Mouse (Mus musculus) embryonic fibroblast, embryonic 13.5 days (primary cell): ENCODE data around the gene Gm20388.

Experiments used
- CTCF ChIP-seq: IDR thresholded peaks from 2 replicates; pipeline ENCODE4 v1.5.1; 2011; ENCODE audit warnings: mild to moderate bottlenecking, control low read depth, low read length, moderate library complexity, borderline replicate concordance; ENCODE audit not compliant: insufficient read depth
- POLR2A ChIP-seq: IDR thresholded peaks from 2 replicates; pipeline ENCODE4 v1.6.1; 2011; ENCODE audit warnings: low read depth, mild to moderate bottlenecking, control low read depth, low read length, moderate library complexity

DNA sequence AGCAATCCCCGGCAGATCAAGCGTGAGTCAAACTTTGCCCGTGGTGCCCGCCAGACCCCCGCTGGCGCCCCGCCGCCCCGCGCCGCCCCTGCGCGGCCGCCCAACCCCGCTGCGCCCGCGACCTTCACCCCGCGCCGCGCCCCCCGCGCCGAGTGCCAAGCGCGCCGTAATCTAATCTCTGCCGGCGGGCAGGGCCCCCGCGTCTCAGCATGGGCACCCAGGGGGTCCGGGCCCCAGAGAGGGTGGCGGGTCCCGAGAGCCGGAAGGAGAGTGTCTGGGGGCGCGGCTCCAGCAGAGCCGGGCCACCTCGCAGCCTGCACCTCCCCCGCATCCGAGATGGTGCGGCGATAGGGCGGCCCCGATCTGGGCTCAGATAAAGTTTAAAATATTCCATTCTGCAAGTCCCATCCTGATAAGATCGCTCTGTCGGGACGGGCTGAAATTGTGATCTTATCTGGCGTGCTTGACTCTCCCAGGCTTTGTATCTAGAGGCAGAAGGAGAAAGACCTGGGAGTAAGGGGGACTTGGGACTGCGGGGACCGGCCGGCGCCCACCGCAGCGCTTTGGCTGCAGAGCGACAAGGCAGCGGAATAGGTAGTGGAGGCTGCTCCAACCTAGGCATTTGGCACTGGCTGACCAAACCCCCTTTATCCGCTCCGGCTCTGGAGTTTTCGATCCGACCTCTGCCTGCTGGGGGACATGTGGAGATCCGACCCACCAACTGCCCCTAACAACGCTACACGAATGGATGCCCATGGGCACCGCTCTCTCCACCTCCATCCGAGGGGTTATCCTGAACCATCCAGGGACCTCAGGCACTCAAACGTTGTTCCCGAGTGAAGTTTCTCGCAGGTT lies 2372.1 kb downstream of the Gm20388 start:
- TF ChIP-seq CTCF (no peak), POLR2A (no peak)
